Mouse (Mus musculus): Measurements from ENCODE around the gene Coro7.

Gene Coro7

DNA sequence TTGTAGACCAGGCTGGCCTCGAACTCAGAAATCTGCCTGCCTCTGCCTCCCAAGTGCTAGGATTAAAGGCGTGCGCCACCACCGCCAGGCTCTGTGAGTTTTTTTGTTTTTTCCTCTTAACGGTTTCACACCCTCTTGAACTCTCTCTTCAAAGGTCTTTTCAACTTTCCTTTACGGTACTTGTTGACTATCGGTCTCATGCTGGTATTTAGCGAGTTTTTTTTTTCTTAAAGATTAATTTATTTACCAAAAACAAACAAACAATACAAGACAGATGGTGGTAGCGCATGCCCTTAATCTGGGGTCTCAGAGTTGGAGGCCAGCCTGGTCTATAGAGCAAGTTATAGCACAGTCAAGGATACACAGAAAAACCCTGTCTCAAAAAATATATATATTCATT is 89.3 kb downstream of the Coro7 start:
- POLR2A ChIA-PET, result interaction anchor here in 1 of 4 experiments (1.3 to 8.7 kb wide), 2 partner anchors 21 to 33 kb away, joined by 4 to 151 read pairs; partner anchors contain the start of gene Tfap4
- CTCF ChIA-PET, result interaction anchor here in 1 of 4 experiments (0.7 to 2.3 kb wide), 2 partner anchors 17 to 116 kb away, joined by 3 to 7 read pairs; no protein-coding TSS in a partner anchor

- CTCF ChIA-PET, result interaction anchor here in 3 of 4 experiments (0.5 to 3.4 kb wide), 7 partner anchors 11 to 28 kb away, joined by 3 to 36 read pairs (median 7); partner anchors contain the start of gene Tfap4 (in 2 of the 3)
- POLR2A ChIA-PET, result interaction anchor here in 3 of 4 experiments (0.6 to 8.7 kb wide), 29 partner anchors 8 to 305 kb away, joined by 3 to 151 read pairs (median 10); partner anchors contain the start of genes Glis2 (in 2 of the 3), Pam16 (in 2 of the 3), Tfap4 (in 2 of the 3) and Srl (in 1 of the 3)
These were observed 91.9 kb downstream of the Coro7 start for GRCm38 (mm10) chr16:4587516-4588210.

DNA sequence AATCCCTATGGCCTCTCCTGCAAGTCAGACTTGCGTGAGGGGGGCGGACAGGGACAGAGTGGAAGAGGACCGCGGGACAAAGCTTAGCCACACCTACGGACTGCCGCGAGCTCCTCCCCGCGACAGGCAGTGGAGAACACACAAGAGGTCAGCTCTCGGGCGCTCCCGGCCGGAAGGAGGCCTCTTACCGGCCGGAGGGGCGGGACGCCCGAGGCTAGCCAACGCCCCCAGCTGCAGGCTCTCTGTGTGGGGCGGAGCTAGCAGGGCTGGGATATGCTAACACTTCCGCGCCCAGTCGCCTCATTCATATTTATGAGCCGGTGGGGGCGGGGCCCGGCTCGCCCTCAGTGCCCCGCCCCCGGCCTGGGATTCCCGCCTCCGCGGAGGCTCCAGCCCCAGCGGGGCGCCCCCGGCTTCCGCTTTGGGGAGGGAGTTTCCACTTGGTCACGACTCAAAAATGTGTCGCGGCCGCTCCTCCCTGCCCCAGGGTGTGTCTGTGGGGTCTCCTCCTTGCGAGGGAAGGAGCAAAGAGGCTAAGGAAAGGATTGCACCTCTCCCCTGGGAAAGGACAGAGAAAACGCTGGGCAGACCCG is 93.0 kb downstream of the Coro7 start:
- POLR2A ChIA-PET, result interaction anchor here (0.5 to 8.7 kb wide), 87 partner anchors 9 to 669 kb away, joined by 3 to 151 read pairs (median 4); partner anchors contain the start of genes Tfap4 (in 4 of the 4), Pam16 (in 3 of the 4), Srl (in 3 of the 4) and Coro7 (in 2 of the 4)

GRCm38 (mm10) chr16:4585642-4586530 is 93.7 kb downstream of the Coro7 start:
- ChIA-PET POLR2A (interaction anchor here (0.6 to 8.7 kb wide), 91 partner anchors 8 to 670 kb away, joined by 3 to 151 read pairs (median 4); partner anchors contain the start of genes Tfap4 (in 4 of the 4), Pam16 (in 3 of the 4), Srl (in 3 of the 4) and Coro7 (in 2 of the 4)), CTCF (interaction anchor here (0.5 to 3.4 kb wide), 43 partner anchors 7 to 583 kb away, joined by 3 to 36 read pairs (median 4); partner anchors contain the start of genes Tfap4 (in 2 of the 4), Cdip1 (in 1 of the 4), Slx4 (in 1 of the 4) and Srl (in 1 of the 4))

More for the DNA sequence above, 93.0 kb downstream of the Coro7 start:
- CTCF ChIA-PET, result interaction anchor here (0.6 to 3.4 kb wide), 39 partner anchors 8 to 583 kb away, joined by 3 to 36 read pairs (median 5); partner anchors contain the start of genes Tfap4 (in 2 of the 4), Cdip1 (in 1 of the 4), Slx4 (in 1 of the 4) and Srl (in 1 of the 4)

DNA sequence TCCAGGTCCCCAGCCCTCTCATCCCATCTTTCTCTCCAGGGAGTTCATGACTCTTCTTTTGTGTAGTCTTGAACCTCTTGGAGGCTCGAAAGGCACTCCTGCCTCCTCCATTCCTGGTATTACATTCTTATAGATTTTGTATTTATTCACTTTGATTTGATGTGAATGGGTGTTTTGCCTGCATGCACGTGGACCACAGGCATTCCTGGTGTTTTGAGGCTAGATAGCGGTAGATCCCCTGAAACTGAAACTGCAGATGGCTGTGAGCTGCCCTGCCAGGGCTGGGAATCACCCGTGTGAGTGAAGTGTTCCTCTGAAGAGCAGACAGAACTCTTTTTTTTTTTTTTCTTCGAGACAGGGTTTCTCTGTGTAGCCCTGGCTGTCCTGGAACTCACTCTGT is 95.1 kb downstream of the Coro7 start:
- CTCF ChIA-PET, result interaction anchor here in 3 of 4 experiments (0.7 to 3.4 kb wide), 9 partner anchors 12 to 35 kb away, joined by 3 to 36 read pairs (median 7); partner anchors contain the start of gene Tfap4 (in 1 of the 3)
- POLR2A ChIA-PET, result interaction anchor here in 2 of 4 experiments (1.0 to 8.7 kb wide), 20 partner anchors 8 to 296 kb away, joined by 3 to 151 read pairs (median 4); partner anchors contain the start of genes Pam16 (in 2 of the 2), Tfap4 (in 2 of the 2), Glis2 (in 1 of the 2) and Ubald1 (in 1 of the 2)

- ChIA-PET CTCF (interaction anchor here (0.6 to 3.4 kb wide), 5 partner anchors 23 to 26 kb away, joined by 3 to 36 read pairs (median 4); partner anchors contain the start of gene Tfap4 (in 1 of the 4)), POLR2A (interaction anchor here in 3 of 4 experiments (0.7 to 8.7 kb wide), 12 partner anchors 7 to 381 kb away, joined by 3 to 151 read pairs (median 4); partner anchors contain the start of genes Tfap4 (in 2 of the 3) and Pam16 (in 1 of the 3))
These were observed 95.8 kb downstream of the Coro7 start for GRCm38 (mm10) chr16:4583807-4584206.

GRCm38 (mm10) chr16:4581179-4581578 is 98.4 kb downstream of the Coro7 start:
- ChIA-PET POLR2A (interaction anchor here in 3 of 4 experiments (0.7 to 8.7 kb wide), 9 partner anchors 12 to 174 kb away, joined by 3 to 151 read pairs (median 6); partner anchors contain the start of genes Glis2 (in 2 of the 3) and Tfap4 (in 2 of the 3)), CTCF (interaction anchor here (0.6 to 7.0 kb wide), 5 partner anchors 12 to 513 kb away, joined by 3 to 54 read pairs (median 3); no protein-coding TSS in a partner anchor)

DNA sequence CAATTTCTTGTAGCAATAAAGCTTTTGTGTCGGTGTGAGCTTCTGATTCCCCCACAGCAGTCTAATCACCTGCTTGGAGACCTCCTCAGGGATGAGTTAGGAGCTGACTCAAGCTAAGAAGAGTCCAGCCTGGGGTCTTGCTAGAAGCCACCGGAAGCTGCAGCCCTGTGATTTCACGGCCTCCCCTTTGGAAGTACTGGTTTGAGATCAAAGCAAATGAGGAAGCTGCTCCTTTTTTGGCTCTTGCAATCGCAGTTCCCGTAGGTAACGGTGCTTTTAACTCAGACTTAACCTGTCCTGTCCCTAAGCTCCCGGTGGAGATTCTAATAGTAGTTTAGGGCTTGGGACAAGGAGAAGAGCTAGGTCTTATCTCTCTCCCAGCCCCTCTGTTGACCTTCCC is 100.9 kb downstream of the Coro7 start:
- CTCF ChIA-PET, result interaction anchor here (0.6 to 7.0 kb wide), 31 partner anchors 8 to 335 kb away, joined by 3 to 54 read pairs (median 5); partner anchors contain the start of genes Tfap4 (in 2 of the 4) and Glis2 (in 1 of the 4)
- POLR2A ChIA-PET, result interaction anchor here in 3 of 4 experiments (0.5 to 7.6 kb wide), 29 partner anchors 8 to 205 kb away, joined by 3 to 92 read pairs (median 5); partner anchors contain the start of genes Glis2 (in 2 of the 3), Pam16 (in 2 of the 3), Tfap4 (in 2 of the 3) and Srl (in 1 of the 3)

GRCm38 (mm10) chr16:4576873-4577272 is 102.7 kb downstream of the Coro7 start:
- ChIA-PET CTCF (interaction anchor here (0.6 to 7.0 kb wide), 27 partner anchors 9 to 273 kb away, joined by 3 to 54 read pairs (median 5); partner anchors contain the start of genes Tfap4 (in 2 of the 4) and Srl (in 1 of the 4)), POLR2A (interaction anchor here in 3 of 4 experiments (0.6 to 7.6 kb wide), 25 partner anchors 9 to 103 kb away, joined by 3 to 92 read pairs (median 5); partner anchors contain the start of genes Tfap4 (in 2 of the 3), Coro7 (in 1 of the 3), Glis2 (in 1 of the 3) and Pam16 (in 1 of the 3))

All from embryonic stem cell, embryonic (primary cell).